Mouse (Mus musculus): ENCODE results near the gene AC109138.7.

GRCm38 (mm10) chr19:4247010-4247409 is 32.9 kb downstream of the AC109138.7 start:
- TF ChIP-seq CTCF (IDR thresholded peaks at IDR 0.05; ENCODE audit: borderline replicate concordance, insufficient read depth, low read length) (no peak), POLR2A (IDR thresholded peaks at IDR 0.05; ENCODE audit: low read depth, low read length) (no peak)
